Mouse (Mus musculus): ENCODE measurements around the gene Epha3. TPM values are rescaled to one million over a fixed set of nuclear protein-coding genes. Genes with fewer than 3 reads are reported as not detected.

The Epha3 gene
- polyA plus RNA-seq, 1 experiment: not detected

DNA sequence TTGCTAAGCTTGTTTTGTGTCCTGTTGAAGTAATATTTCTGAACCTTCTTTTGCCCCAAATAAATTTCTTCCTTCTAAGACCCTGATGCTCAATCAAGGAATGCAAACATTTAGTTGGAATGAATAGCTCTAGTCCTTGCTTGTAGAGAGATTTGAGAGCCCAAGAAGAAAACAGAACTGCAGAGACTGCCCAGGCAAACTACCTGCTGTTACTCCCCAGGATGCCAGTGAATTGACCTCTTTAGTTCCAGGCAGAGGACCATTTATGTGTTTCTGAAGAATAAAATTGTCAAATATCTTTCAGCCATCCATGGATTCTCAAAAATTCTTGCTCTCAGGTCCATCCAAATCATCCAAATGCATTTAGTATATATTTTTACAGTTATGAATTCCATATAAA lies 238.7 kb downstream of the Epha3 start:
- no peaks in the 10 kb centered on the region for H3K27me3 ChIP-seq (replicated peaks)
- H3K36me3 ChIP-seq (replicated peaks; ENCODE audit: low read length): no peaks in the 10 kb centered on the region
- TF ChIP-seq FLI1 (IDR thresholded peaks at IDR 0.05; ENCODE audit: low read length): no peak
- TF ChIP-seq GATA1 (IDR thresholded peaks at IDR 0.05; ENCODE audit: borderline replicate concordance, low read length): no peak
- H3K4me3 ChIP-seq (replicated peaks): no peak overlapping the region
- H3K4me1 ChIP-seq: no peaks in the 10 kb centered on the region
- no peaks in the 10 kb centered on the region for H3K9me3 ChIP-seq

DNA sequence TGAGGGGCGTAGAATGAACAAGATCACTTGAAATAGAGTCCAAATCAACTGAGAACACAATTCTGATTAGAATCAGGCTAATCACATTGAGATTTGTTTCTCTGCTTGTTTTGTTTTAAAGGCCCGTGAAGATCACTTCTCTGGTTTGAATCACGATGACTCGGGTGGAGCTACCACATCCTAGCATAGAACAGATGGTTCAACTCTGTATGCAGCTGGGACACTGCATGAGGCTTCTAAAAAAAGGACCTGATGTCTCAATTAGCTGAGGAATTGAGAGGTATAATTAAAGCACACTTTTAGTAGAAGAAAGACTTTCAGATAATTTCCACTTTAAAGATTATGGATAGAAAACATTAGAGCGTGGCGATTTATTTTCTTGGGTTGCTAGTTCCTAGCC lies 242.1 kb downstream of the Epha3 start:
- H3K4me1 ChIP-seq: no peaks in the 10 kb centered on the region
- no peaks in the 10 kb centered on the region for H3K27me3 ChIP-seq (replicated peaks)
- no peak overlapping the region for H3K4me3 ChIP-seq (replicated peaks)
- TF ChIP-seq FLI1 (IDR thresholded peaks at IDR 0.05; ENCODE audit: low read length) (no peak), GATA1 (IDR thresholded peaks at IDR 0.05; ENCODE audit: borderline replicate concordance, low read length) (no peak)
- no peaks in the 10 kb centered on the region for H3K9me3 ChIP-seq
- H3K36me3 ChIP-seq (replicated peaks; ENCODE audit: low read length): no peaks in the 10 kb centered on the region

DNA sequence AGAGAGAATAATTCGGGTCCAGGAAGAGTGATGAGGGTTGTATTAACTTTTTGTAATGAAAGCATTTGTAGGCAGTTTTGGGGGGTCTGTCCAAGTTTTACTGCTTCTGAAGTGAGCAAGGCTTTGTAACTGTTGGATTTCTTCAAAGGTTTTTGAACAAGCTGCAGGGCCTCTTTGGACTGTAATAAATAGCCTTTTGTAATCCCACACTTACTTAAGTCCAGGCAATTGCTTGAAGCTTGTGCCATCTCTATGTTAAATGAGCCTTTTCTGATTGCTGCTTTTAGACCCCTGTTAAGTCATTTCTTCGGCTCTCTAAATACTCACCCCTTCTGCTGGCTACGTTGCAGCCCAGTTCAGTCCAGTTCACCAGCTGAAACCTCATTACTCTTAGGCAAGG lies 248.6 kb downstream of the Epha3 start:
- Histone ChIP-seq H3K36me3 (replicated peaks; ENCODE audit: low read length) (no peaks in the 10 kb centered on the region), H3K4me1 (no peaks in the 10 kb centered on the region), H3K4me3 (replicated peaks) (no peak overlapping the region), H3K27me3 (replicated peaks) (no peaks in the 10 kb centered on the region), H3K9me3 (no peaks in the 10 kb centered on the region)
- TF ChIP-seq GATA1 (IDR thresholded peaks at IDR 0.05; ENCODE audit: borderline replicate concordance, low read length): no peak
- TF ChIP-seq FLI1 (IDR thresholded peaks at IDR 0.05; ENCODE audit: low read length): no peak

DNA sequence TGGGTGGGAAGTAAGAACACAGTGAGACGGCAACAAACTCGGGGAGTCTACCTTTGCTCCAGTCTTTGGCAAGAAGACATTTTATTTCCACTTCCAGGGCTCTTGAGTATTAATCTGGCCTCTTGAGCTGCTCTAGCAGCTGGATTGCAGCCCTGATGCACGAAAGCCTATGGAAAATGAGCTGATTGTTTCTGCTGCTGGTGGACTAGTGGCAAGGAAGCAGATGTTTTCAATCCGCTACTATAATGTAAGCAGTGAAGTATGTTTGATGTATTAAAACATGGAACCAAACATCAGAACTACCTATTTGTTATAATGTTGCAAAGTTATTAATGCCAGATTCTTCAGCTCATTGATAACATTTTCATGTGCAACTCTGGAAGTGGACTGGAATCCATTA lies 251.0 kb downstream of the Epha3 start:
- no peak for TF ChIP-seq GATA1 (IDR thresholded peaks at IDR 0.05; ENCODE audit: borderline replicate concordance, low read length)
- TF ChIP-seq FLI1 (IDR thresholded peaks at IDR 0.05; ENCODE audit: low read length): no peak

DNA sequence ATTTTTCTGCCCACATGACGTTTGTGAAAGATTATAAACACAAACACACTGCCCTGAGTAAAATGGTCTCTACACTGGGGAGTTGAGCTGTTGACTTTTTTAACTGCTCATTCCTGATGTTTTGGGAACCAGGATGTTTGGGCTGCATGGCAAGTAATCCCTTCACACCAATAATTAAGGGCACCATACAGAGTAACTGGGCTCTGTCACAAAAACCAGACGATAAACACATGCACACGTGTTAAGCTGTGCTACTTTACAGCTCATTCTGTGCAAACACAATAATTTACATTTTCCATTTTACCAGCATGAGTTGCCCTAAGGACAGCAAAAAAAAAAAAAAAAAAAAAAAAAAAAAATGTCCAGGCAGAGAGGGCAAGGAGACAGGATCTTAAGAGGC lies 263.7 kb downstream of the Epha3 start:
- no peaks in the 10 kb centered on the region for H3K36me3 ChIP-seq (replicated peaks; ENCODE audit: low read length)
- no peak overlapping the region for H3K4me3 ChIP-seq (replicated peaks)
- no peaks in the 10 kb centered on the region for H3K27me3 ChIP-seq (replicated peaks)
- no peaks in the 10 kb centered on the region for H3K9me3 ChIP-seq
- H3K4me1 ChIP-seq: no peaks in the 10 kb centered on the region
- no peak for TF ChIP-seq FLI1 (IDR thresholded peaks at IDR 0.05; ENCODE audit: low read length)

More for the DNA sequence above, 251.0 kb downstream of the Epha3 start:
- no peaks in the 10 kb centered on the region for H3K36me3 ChIP-seq (replicated peaks; ENCODE audit: low read length)
- H3K27me3 ChIP-seq (replicated peaks): no peaks in the 10 kb centered on the region
- H3K4me3 ChIP-seq (replicated peaks): no peak overlapping the region
- H3K4me1 ChIP-seq: no peaks in the 10 kb centered on the region
- no peaks in the 10 kb centered on the region for H3K9me3 ChIP-seq

DNA sequence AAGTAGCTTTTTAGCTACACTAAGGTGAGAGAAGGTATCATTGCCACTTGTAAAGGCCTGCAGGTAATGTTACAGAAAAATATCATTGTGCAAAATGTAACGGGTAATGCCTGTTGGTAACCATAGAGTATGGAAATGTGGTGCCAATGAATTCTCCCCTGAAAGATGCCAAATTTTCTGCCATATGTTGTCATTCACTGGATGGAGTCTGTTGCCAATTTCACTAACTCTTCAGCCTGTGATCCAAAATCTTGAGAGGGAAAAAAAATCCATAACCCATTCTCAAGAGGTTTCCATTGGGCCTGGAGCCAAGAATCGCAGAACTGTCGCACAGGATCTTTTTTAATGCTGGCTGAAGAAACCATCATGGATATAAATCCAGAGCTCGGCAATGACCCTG lies 269.3 kb downstream of the Epha3 start:
- H3K27me3 ChIP-seq (replicated peaks): no peaks in the 10 kb centered on the region
- H3K36me3 ChIP-seq (replicated peaks; ENCODE audit: low read length): no peaks in the 10 kb centered on the region
- peaks cover 4% of the 10 kb centered on the region; the same call in 1 of the 2 replicates for H3K9me3 ChIP-seq
- H3K4me1 ChIP-seq: no peaks in the 10 kb centered on the region
- H3K4me3 ChIP-seq (replicated peaks): no peak overlapping the region
- TF ChIP-seq FLI1 (IDR thresholded peaks at IDR 0.05; ENCODE audit: low read length) (no peak), GATA1 (IDR thresholded peaks at IDR 0.05; ENCODE audit: borderline replicate concordance, low read length) (no peak)

DNA sequence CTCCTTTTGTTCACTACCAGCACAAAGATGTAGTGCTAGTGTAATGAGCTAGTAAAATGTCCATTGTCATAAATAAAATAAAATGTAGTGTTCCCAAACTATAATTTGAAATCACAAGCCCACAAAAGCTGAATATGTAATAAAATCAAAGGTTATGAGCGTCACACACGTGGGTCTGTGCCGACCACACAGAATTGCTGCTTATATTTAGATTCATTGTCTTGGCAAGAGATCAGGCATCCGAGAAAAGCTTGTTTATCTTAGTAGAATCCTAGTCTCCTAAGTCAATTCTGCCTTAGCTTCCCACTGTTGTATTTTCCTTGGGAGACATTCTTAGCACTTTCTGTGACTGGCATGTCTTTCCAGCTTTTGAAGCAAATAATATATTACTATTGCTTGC lies 294.2 kb downstream of the Epha3 start:
- H3K36me3 ChIP-seq (replicated peaks; ENCODE audit: low read length): no peaks in the 10 kb centered on the region
- H3K9me3 ChIP-seq: peaks cover 4% of the 10 kb centered on the region; the same call in 1 of the 2 replicates
- no peaks in the 10 kb centered on the region for H3K27me3 ChIP-seq (replicated peaks)
- no peak for TF ChIP-seq FLI1 (IDR thresholded peaks at IDR 0.05; ENCODE audit: low read length)
- no peak for TF ChIP-seq GATA1 (IDR thresholded peaks at IDR 0.05; ENCODE audit: borderline replicate concordance, low read length)
- H3K4me1 ChIP-seq: no peaks in the 10 kb centered on the region
- no peak overlapping the region for H3K4me3 ChIP-seq (replicated peaks)

DNA sequence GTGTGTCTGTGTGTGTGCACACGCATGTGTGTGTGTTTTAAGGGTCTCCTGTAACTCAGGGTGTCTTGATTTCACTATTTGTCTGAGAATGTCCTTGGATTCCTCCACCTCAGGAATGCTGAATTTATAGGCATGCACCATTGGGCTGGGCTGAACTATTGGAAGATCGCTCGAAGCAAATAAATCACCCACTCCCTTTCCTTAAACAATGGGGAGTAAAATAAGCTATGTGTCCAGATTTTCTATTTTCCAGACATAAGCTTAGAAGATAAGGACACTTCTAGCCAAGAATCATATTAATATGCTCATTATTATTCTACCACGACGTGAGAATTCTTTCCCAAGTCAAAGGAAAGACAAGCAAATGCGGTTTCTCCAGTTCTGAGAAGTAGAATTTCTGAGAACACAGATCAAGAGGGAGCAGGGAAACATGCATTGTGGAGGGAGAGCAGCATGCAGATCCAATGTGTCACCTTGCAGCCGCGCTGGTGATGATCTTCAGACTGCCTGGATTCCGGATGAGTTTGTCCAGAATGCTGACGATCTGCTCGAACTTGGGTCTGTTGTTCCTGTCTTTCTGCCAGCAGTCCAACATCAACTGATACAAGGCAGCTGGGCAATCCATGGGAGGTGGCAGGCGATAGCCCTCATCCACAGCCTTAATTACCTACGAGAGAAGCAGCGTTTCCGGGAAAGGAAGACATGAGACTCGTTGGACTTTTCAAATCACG lies 297.7 kb downstream of the Epha3 start:
- Histone ChIP-seq H3K36me3 (replicated peaks; ENCODE audit: low read length) (no peaks in the 10 kb centered on the region), H3K27me3 (replicated peaks) (no peaks in the 10 kb centered on the region), H3K9me3 (peaks cover 4% of the 10 kb centered on the region; the same call in 1 of the 2 replicates), H3K4me3 (replicated peaks) (no peak overlapping the region), H3K4me1 (no peaks in the 10 kb centered on the region)
- TF ChIP-seq GATA1 (IDR thresholded peaks at IDR 0.05; ENCODE audit: borderline replicate concordance, low read length) (no peak), FLI1 (IDR thresholded peaks at IDR 0.05; ENCODE audit: low read length) (no peak)

DNA sequence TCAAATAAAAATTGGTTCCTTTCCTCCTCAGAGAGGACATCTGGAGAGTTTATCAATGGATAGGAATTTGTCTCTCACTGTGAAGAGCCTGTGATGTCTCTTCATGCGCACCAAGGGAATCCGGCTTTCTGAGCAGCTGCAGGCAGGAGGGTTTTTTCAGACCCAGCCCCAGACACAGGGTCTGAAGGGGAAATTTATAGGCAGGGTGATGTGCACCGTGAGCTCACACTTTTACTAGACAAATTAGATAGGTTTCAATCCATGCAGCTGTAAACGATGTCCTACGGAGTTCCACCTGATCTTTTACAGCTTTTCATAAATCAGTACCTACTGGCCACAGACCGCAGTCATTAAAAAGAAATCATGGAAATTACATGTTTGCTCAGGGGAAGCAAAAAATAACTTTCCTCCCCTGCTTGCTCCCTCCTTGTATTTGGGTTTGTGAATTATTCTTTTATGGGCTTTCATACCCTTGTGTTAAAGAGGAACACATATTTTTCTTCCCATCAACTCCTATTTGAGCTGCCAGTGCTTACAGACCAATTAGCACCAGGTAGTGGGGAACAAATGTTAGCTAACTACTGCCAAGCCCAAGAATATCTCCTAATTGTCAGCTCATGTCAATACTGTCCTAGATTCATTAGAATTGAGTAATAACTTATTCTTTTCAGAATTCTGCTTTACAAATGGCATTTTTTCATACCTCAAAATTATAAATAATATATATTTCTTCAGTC lies 307.4 kb downstream of the Epha3 start:
- Histone ChIP-seq H3K9me3 (no peaks in the 10 kb centered on the region), H3K4me3 (replicated peaks) (no peak overlapping the region), H3K4me1 (no peaks in the 10 kb centered on the region), H3K36me3 (replicated peaks; ENCODE audit: low read length) (no peaks in the 10 kb centered on the region), H3K27me3 (replicated peaks) (no peaks in the 10 kb centered on the region)
- no peak for TF ChIP-seq FLI1 (IDR thresholded peaks at IDR 0.05; ENCODE audit: low read length)
- TF ChIP-seq GATA1 (IDR thresholded peaks at IDR 0.05; ENCODE audit: borderline replicate concordance, low read length): no peak

DNA sequence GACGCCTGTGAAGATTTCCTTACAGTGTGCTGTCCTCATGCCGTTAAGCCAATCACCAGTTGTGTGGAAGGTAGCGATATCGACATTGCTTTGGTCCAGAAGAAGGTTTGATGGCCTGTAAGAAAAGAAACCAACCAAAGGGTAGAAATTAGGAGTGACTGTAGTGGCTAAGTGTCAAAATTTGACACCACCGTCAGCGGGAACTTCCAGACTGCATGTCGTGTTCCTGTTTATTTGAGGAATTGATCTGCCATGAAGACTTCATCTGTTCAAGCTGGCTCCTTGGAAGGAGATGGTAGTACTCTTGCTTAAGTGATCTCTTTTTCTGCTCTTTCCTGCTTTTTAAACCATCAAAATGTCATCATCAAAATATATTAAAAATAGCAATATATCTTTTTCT lies 311.4 kb downstream of the Epha3 start:
- no peaks in the 10 kb centered on the region for H3K27me3 ChIP-seq (replicated peaks)
- H3K4me1 ChIP-seq: no peaks in the 10 kb centered on the region
- no peak for TF ChIP-seq FLI1 (IDR thresholded peaks at IDR 0.05; ENCODE audit: low read length)
- TF ChIP-seq GATA1 (IDR thresholded peaks at IDR 0.05; ENCODE audit: borderline replicate concordance, low read length): no peak
- no peaks in the 10 kb centered on the region for H3K36me3 ChIP-seq (replicated peaks; ENCODE audit: low read length)
- no peaks in the 10 kb centered on the region for H3K9me3 ChIP-seq
- H3K4me3 ChIP-seq (replicated peaks): no peak overlapping the region
